Mouse (Mus musculus): ENCODE measurements at regions not wholly inside any gene's neighbourhood (a gene's known extent, or its start where the extent isn't known, plus 50 kb on each side); places are given as distances from the start of the nearest gene placed in this dataset.

DNA sequence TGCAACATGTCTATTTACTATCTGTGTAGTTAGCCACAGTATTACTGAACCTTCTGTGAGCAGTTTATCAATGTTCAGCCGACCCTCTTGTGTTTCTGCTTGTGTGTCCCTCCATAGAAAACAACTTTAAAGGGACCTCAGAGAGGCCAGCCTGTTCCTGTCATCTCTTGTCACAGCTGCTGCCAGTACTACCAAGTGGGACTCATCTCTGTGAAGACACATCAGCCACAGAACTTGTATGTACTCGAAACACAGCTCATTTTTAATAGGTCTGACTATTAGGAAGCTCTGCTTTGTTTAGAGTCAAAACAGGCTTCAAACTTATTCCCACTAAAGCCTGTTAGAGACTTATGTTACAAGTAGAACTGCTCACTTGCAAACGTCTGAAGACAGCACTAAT lies 549.1 kb upstream of the Camk1g start:
- H3K9me3 ChIP-seq (replicated peaks; ENCODE audit: control insufficient read depth, low read length): no peaks in the 10 kb centered on the region
- H3K36me3 ChIP-seq (replicated peaks; ENCODE audit: control insufficient read depth, insufficient read depth, low read depth, low read length): no peaks in the 10 kb centered on the region
- no peak overlapping the region for H3K4me2 ChIP-seq (ENCODE audit: low read depth, low read length)
- no peak for DNase-seq (ENCODE audit: low spot score)
- H3K4me1 ChIP-seq (ENCODE audit: control insufficient read depth, insufficient read depth, low read length): no peaks in the 10 kb centered on the region
- WGBS: 64% methylated on average over 3 of the region's 3 CpGs
- no peak overlapping the region for H3K27ac ChIP-seq (replicated peaks; ENCODE audit: low read depth, low read length)
- H3K9ac ChIP-seq (replicated peaks; ENCODE audit: low read length): no peak overlapping the region
- ATAC-seq (replicated peaks; ENCODE audit: insufficient number of reproducible peaks, low FRiP score, low TSS enrichment, low read depth): no peak
- H3K4me3 ChIP-seq (ENCODE audit: low read depth, low read length): no peak overlapping the region
- H3K27me3 ChIP-seq (ENCODE audit: control insufficient read depth, insufficient read depth, low read length): no peaks in the 10 kb centered on the region

DNA sequence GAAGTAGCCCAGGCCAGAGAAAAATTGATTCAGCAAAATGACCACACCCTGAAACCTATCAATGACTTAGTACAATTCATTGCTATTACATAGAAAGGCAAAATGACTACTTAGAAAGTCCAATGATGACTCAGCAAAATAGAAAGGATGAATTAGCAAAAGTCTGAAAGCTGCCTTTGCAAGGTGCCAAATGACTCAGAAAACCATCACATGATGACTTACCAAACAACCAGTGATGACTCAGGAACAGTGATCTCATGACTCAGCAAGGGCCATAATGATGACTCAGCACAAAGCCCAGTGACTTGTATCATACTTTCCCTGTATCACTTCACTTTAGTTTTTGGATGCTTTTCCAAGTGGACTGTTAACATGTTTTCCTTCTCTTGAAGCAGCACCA lies 535.6 kb upstream of the Camk1g start:
- DNase-seq (ENCODE audit: low spot score) (no peak), ATAC-seq (replicated peaks; ENCODE audit: insufficient number of reproducible peaks, low FRiP score, low TSS enrichment, low read depth) (no peak)
- H3K27me3 ChIP-seq (ENCODE audit: control insufficient read depth, insufficient read depth, low read length): no peaks in the 10 kb centered on the region
- H3K4me1 ChIP-seq (ENCODE audit: control insufficient read depth, insufficient read depth, low read length): no peaks in the 10 kb centered on the region
- no peak overlapping the region for H3K4me3 ChIP-seq (ENCODE audit: low read depth, low read length)
- H3K27ac ChIP-seq (replicated peaks; ENCODE audit: low read depth, low read length): no peak overlapping the region
- no peak overlapping the region for H3K4me2 ChIP-seq (ENCODE audit: low read depth, low read length)
- no peak overlapping the region for H3K9ac ChIP-seq (replicated peaks; ENCODE audit: low read length)
- no peaks in the 10 kb centered on the region for H3K36me3 ChIP-seq (replicated peaks; ENCODE audit: control insufficient read depth, insufficient read depth, low read depth, low read length)
- H3K9me3 ChIP-seq (replicated peaks; ENCODE audit: control insufficient read depth, low read length): no peaks in the 10 kb centered on the region

DNA sequence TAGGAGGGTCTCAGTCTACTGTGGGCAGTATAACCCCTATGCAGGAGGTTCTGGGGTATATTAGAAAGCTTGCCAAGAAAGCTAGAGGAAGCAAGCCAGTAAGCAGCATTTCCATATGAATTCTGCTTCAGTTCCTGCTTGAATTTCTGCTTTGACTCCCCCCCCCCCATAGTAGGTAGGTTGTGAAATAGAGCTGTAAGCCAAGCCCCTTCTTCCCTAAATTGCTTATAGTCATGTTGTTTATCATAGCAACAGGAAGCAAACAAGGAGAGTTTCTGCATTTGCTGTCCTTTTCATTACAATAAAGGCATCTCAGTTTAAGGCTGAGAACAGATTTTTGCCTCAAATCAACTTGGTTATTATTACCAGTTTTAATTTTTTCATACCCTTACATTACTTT lies 524.0 kb upstream of the Camk1g start:
- no peak overlapping the region for H3K27ac ChIP-seq (replicated peaks; ENCODE audit: low read depth, low read length)
- no peaks in the 10 kb centered on the region for H3K9me3 ChIP-seq (replicated peaks; ENCODE audit: control insufficient read depth, low read length)
- H3K4me2 ChIP-seq (ENCODE audit: low read depth, low read length): no peak overlapping the region
- DNase-seq (ENCODE audit: low spot score) (no peak), ATAC-seq (replicated peaks; ENCODE audit: insufficient number of reproducible peaks, low FRiP score, low TSS enrichment, low read depth) (no peak)
- H3K27me3 ChIP-seq (ENCODE audit: control insufficient read depth, insufficient read depth, low read length): no peaks in the 10 kb centered on the region
- H3K4me1 ChIP-seq (ENCODE audit: control insufficient read depth, insufficient read depth, low read length): no peaks in the 10 kb centered on the region; the same call in 1 of the 2 replicates
- H3K36me3 ChIP-seq (replicated peaks; ENCODE audit: control insufficient read depth, insufficient read depth, low read depth, low read length): no peaks in the 10 kb centered on the region
- no peak overlapping the region for H3K4me3 ChIP-seq (ENCODE audit: low read depth, low read length)
- H3K9ac ChIP-seq (replicated peaks; ENCODE audit: low read length): no peak overlapping the region

DNA sequence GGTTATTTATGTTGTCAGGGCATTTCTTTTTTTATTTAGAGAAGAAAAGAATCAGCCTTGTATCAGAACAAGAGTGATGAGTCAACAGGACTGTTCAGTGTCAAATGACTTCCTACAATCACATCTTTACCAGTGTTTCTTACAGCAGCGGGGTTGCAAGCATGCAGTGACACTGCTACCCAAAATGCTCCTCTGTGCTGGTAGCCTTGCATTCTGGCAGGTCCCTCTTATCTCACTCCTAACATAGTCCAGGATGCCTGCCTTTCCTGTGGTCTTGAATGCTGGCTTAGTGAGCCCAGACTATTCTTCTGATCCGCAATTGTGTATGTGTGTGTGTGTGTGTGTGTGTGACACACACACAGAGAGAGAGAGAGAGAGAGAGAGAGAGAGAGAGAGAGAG lies 506.4 kb upstream of the Camk1g start:
- Histone ChIP-seq H3K4me3 (ENCODE audit: low read depth, low read length) (no peak overlapping the region), H3K9me3 (replicated peaks; ENCODE audit: control insufficient read depth, low read length) (no peaks in the 10 kb centered on the region), H3K4me2 (ENCODE audit: low read depth, low read length) (no peak overlapping the region), H3K9ac (replicated peaks; ENCODE audit: low read length) (no peak overlapping the region), H3K36me3 (replicated peaks; ENCODE audit: control insufficient read depth, insufficient read depth, low read depth, low read length) (no peaks in the 10 kb centered on the region), H3K4me1 (ENCODE audit: control insufficient read depth, insufficient read depth, low read length) (no peaks in the 10 kb centered on the region), H3K27ac (replicated peaks; ENCODE audit: low read depth, low read length) (no peak overlapping the region), H3K27me3 (ENCODE audit: control insufficient read depth, insufficient read depth, low read length) (no peaks in the 10 kb centered on the region)
- WGBS: 66% methylated on average over 2 of the region's 2 CpGs
- DNase-seq (ENCODE audit: low spot score) (no peak), ATAC-seq (replicated peaks; ENCODE audit: insufficient number of reproducible peaks, low FRiP score, low TSS enrichment, low read depth) (no peak)

DNA sequence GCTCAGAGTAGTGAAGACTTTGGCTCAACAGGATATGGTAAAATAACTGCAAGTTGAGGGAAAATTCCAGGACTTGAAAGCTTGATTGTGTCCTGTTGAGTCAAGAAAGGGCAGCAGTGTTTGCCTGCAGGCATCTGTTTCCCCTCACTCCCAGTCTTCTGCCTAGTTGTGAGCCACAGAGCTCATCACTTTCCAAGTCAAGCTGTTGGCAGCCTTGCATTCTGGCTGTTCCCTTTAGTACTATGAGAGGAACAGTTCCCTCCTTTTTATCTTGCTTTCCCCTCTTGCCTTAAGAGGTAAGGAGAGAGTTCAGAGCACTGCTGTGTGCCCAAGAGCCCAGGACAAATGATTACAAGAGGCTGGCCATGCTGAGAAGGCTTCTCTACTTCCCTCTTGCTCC lies 506.0 kb upstream of the Camk1g start:
- H3K27ac ChIP-seq (replicated peaks; ENCODE audit: low read depth, low read length): no peak overlapping the region

DNA sequence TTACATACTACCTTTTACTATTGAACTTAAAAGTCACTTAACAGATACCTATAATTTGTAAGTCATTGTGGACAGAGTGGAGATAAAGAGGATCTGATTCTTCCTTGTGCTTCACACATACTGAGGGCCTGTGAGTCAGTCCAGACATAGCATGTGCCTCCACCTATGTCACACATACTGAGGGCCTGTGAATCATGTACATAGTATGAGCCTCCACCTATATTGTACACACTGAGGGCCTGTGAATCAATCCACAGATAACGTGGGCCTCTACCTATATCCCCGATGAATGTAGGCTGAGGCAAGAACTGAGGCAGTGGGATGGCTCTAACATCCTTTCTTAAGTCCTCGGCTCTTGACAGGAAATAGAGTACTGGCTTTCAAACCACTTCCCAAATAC lies 505.2 kb upstream of the Camk1g start:
- WGBS: 93% methylated on average over 3 of the region's 3 CpGs
- Histone ChIP-seq H3K4me3 (ENCODE audit: low read depth, low read length) (no peak overlapping the region), H3K4me2 (ENCODE audit: low read depth, low read length) (no peak overlapping the region), H3K9me3 (replicated peaks; ENCODE audit: control insufficient read depth, low read length) (no peaks in the 10 kb centered on the region), H3K4me1 (ENCODE audit: control insufficient read depth, insufficient read depth, low read length) (no peaks in the 10 kb centered on the region), H3K36me3 (replicated peaks; ENCODE audit: control insufficient read depth, insufficient read depth, low read depth, low read length) (no peaks in the 10 kb centered on the region), H3K27ac (replicated peaks; ENCODE audit: low read depth, low read length) (no peak overlapping the region), H3K9ac (replicated peaks; ENCODE audit: low read length) (no peak overlapping the region), H3K27me3 (ENCODE audit: control insufficient read depth, insufficient read depth, low read length) (no peaks in the 10 kb centered on the region)
- ATAC-seq (replicated peaks; ENCODE audit: insufficient number of reproducible peaks, low FRiP score, low TSS enrichment, low read depth) (no peak), DNase-seq (ENCODE audit: low spot score) (no peak)

More for the DNA sequence above, 506.0 kb upstream of the Camk1g start:
- no peak overlapping the region for H3K9ac ChIP-seq (replicated peaks; ENCODE audit: low read length)
- no peak overlapping the region for H3K4me2 ChIP-seq (ENCODE audit: low read depth, low read length)
- H3K9me3 ChIP-seq (replicated peaks; ENCODE audit: control insufficient read depth, low read length): no peaks in the 10 kb centered on the region
- H3K4me1 ChIP-seq (ENCODE audit: control insufficient read depth, insufficient read depth, low read length): no peaks in the 10 kb centered on the region
- H3K4me3 ChIP-seq (ENCODE audit: low read depth, low read length): no peak overlapping the region
- ATAC-seq (replicated peaks; ENCODE audit: insufficient number of reproducible peaks, low FRiP score, low TSS enrichment, low read depth) (no peak), DNase-seq (ENCODE audit: low spot score) (no peak)
- no peaks in the 10 kb centered on the region for H3K36me3 ChIP-seq (replicated peaks; ENCODE audit: control insufficient read depth, insufficient read depth, low read depth, low read length)
- no peaks in the 10 kb centered on the region for H3K27me3 ChIP-seq (ENCODE audit: control insufficient read depth, insufficient read depth, low read length)

DNA sequence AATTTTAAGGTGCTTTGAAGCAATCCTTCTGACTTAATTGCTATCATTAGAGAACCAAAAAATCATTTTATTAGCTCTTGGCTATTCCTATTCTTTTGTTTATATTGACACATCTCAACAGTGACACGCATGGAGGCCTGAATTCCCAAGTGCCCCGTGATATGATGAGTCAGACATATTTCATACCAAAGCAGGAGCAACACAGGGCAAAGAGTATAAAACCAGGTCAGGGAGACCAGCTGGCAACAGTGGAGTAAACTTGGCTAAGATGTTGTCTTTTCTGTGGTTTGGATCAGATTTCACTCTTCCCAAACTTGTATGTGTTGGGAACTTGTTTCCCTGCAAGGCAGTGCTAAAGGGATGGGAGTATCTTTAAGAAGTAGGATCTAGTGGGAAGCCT lies 500.6 kb upstream of the Camk1g start:
- H3K27me3 ChIP-seq (ENCODE audit: control insufficient read depth, insufficient read depth, low read length): no peaks in the 10 kb centered on the region
- no peak overlapping the region for H3K4me2 ChIP-seq (ENCODE audit: low read depth, low read length)
- no peak for DNase-seq (ENCODE audit: low spot score)
- H3K27ac ChIP-seq (replicated peaks; ENCODE audit: low read depth, low read length): no peak overlapping the region
- H3K4me1 ChIP-seq (ENCODE audit: control insufficient read depth, insufficient read depth, low read length): no peaks in the 10 kb centered on the region
- H3K9ac ChIP-seq (replicated peaks; ENCODE audit: low read length): no peak overlapping the region
- H3K4me3 ChIP-seq (ENCODE audit: low read depth, low read length): no peak overlapping the region
- H3K9me3 ChIP-seq (replicated peaks; ENCODE audit: control insufficient read depth, low read length): no peaks in the 10 kb centered on the region
- 76% methylated on average over 2 of the region's 2 CpGs for WGBS
- H3K36me3 ChIP-seq (replicated peaks; ENCODE audit: control insufficient read depth, insufficient read depth, low read depth, low read length): no peaks in the 10 kb centered on the region
- no peak for ATAC-seq (replicated peaks; ENCODE audit: insufficient number of reproducible peaks, low FRiP score, low TSS enrichment, low read depth)

DNA sequence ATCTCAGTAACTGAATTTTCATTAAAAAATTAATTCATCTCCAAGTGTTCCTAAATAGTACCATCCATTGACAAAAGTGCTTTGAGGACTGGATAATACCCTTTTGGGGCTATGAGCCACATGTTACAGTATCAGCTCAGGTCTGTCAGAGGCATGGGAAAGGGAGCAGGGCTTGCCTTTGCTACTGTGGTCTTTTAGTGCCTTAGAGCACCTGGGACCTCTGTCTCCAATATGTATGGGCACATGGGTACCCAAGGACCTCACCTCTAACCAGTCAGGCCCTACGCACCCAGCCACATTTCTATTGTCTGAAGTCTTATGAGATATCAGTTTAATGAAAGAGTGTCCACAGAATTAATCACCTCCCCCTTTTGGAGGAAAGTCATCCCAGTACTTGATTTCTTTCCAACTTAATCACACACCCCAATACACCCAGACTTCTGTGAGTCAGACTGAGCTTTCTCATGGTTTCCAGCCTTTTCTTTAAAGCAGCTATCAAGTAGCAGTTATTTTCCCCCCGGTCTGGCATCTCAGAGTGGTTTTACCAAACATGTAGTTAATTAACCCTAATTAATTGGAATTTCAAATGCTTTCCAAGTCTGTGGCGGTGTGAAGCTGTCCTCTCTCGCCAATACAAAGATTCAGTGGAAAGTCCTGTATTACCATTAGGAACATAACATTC lies 498.7 kb upstream of the Camk1g start:
- Histone ChIP-seq H3K9me3 (replicated peaks; ENCODE audit: control insufficient read depth, low read length) (no peaks in the 10 kb centered on the region), H3K4me3 (ENCODE audit: low read depth, low read length) (no peak overlapping the region), H3K4me2 (ENCODE audit: low read depth, low read length) (no peak overlapping the region), H3K27me3 (ENCODE audit: control insufficient read depth, insufficient read depth, low read length) (no peaks in the 10 kb centered on the region), H3K27ac (replicated peaks; ENCODE audit: low read depth, low read length) (no peak overlapping the region), H3K9ac (replicated peaks; ENCODE audit: low read length) (no peak overlapping the region), H3K4me1 (ENCODE audit: control insufficient read depth, insufficient read depth, low read length) (no peaks in the 10 kb centered on the region), H3K36me3 (replicated peaks; ENCODE audit: control insufficient read depth, insufficient read depth, low read depth, low read length) (no peaks in the 10 kb centered on the region)
- DNase-seq (ENCODE audit: low spot score) (no peak), ATAC-seq (replicated peaks; ENCODE audit: insufficient number of reproducible peaks, low FRiP score, low TSS enrichment, low read depth) (no peak)
- WGBS: 64% methylated on average over 4 of the region's 4 CpGs

Data from embryonic facial prominence, embryonic 11.5 days (tissue).